Mouse (Mus musculus) left cerebral cortex, adult 8-10 months (tissue): ENCODE results near the gene Fibcd1. TPM values are rescaled to one million over a fixed set of nuclear protein-coding genes. Genes with fewer than 3 reads are reported as not detected.

Experiments
- DNase-seq, 2 experiments: peaks; one replicate each; pipeline ENCODE4 v3.0.0; 2022; ENCODE audit warnings: low spot score in 2 of 2
- total RNA-seq, 4 experiments: library from RNA; stranded (reverse); gene quantifications; 2 replicates each; pipeline ENCODE4 v1.2.4; 2022

Gene Fibcd1
- total RNA-seq, 4 experiments from 2014 or later: 6.9 to 9.0 (median 7.4) TPM

GRCm38 (mm10) chr2:31811086-31811958 lies 34.5 kb downstream of the Fibcd1 start:
- DNase-seq: no peak

DNA sequence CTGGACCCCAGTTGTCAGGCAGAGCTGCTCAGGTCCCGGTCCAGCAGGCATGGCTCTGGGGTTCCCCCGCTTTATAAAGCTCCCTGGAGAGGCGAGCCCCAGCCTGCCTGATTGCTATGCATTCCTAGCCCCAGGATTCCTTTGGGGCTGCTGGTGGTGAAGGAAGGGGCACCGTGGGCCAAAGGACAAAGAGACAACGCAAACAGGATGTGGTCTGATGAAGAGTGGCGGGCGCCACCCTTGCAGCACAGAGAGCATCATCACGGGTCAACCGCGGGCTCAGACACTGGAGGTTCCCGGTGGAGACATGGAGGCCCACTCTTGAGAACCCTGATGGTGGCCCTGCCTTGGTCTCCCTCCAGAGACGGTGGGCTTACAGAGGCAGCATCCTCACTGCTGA lies 35.4 kb downstream of the Fibcd1 start, which contains the start of gene Qrfp:
Qrfp (minus strand) TSS at position 137 of the 400 bp plus-strand sequence.
- no peak for DNase-seq

GRCm38 (mm10) chr2:31809358-31809740 lies 36.5 kb downstream of the Fibcd1 start:
- no peak for DNase-seq

DNA sequence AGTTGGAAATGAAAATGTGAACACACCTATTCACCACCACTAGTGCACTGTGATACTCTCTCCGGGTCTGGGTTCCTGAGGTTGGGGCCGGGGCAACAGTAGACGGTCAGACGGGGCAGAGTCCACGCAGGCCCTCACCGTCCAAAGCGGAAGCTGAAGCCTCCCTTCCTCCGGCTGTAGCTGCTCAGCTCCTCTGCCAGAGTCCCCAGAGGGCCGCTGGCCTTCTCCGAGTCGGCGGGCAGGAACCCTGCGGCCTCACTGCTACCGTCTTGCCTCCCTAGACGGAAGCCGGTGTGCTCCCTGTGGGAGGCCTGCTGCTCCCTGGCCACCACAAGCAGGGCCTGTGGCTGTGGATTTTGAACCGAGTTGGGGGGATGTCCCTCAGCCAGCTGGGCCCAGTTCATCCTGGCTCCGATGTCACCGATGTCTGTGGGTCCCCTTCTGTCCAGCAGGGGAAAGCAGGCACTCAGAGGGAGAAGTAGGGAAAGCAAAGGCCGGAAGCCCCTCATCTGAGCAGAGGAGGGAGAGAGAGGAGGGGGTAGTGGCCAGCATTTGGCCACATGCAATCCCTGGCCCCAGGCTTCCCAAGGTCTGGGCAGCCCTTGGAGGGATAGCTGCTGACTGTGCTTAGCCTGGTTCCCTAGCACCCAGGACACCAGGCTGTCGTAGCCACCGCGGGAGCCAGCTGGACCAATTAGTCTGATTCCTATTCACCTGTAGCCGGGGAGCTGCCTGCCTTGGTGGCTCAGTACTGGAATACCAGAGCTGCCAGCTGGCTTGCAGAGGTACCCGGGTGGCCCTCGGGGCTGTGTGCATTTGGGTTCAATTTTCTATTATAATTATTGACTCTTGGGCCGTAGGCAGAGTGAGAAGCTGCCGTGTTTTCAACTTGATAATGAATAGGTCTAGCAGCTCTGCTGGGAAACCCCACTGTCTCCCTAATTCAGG lies 37.1 kb downstream of the Fibcd1 start:
- DNase-seq: no peak

DNA sequence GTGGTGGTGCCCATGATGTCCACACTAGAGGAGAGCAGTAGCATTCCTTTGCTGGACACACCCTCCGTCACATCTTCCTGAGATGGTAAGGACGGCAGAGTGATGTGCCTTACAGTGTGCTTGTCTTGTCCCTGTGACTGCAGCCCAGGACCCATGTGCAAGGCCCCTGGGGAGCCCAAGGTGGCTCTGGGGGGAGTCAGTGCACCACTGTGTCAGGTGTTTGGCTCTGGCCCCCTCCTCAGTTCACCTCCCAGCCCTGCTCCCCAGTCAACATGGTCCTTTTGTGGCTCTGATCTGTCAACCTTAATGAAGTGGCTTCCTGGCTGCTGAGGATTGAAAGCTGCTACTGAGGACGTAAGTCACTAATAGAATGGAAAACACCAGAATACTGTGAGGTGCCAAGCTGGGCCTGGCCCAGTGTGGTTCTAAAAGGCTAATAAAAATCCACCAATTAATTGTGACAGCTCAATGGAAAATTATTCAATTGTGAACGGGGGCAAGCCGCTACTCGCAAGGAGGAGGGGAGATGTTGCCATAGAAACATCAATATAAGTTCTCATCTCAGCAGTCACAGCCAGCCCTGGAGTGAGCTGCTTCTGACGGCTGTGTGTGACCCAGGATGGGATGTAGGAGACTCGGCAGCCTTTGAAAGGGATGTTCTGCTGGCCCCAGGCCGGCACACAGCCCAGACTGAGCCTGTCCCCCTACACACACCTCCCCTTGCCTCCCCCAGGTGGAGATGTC lies 39.0 kb downstream of the Fibcd1 start:
- DNase-seq: no peak

DNA sequence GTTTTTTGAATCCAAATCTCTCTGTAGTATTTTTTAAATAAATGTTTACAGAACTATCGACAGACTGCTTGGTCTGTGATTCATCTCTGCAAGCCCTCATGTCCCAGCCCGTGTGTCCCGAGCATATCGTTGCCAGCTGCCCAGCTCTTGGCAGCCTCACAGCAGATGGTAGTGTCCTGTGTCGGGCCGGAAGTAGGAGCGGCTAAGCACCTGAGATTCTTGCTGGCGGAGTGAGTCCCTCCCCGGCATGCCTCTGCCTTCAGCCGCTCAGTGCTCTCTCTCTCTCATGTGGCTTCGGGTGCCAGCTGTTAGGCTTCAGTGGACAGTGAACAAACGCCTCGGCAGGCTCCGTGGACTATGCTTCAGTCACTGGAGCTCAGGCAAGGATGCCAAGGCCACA lies 42.3 kb downstream of the Fibcd1 start:
- DNase-seq: no peak

GRCm38 (mm10) chr2:31802811-31803210 lies 43.0 kb downstream of the Fibcd1 start:
- DNase-seq: no peak

GRCm38 (mm10) chr2:31801416-31801815 lies 44.4 kb downstream of the Fibcd1 start:
- DNase-seq: no peak

DNA sequence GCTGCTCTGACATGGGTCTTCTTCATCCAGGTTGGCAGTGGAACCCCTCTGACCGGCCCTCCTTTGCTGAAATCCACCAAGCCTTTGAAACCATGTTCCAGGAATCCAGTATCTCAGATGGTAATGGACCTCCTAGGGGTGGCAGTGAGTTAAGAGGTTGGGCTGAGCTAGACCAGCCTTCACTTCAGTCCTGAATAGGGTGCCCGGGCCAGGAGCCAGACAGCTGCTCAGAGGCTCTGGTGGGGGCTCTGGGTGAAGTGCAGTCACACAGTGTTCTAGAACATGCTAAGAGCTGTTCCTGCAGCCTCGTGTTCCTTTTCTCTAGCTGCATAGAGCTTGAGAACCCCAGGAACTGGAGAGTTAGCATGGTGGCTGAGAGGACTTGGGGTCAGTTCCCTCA lies 48.9 kb downstream of the Fibcd1 start:
- no peak for DNase-seq

DNA sequence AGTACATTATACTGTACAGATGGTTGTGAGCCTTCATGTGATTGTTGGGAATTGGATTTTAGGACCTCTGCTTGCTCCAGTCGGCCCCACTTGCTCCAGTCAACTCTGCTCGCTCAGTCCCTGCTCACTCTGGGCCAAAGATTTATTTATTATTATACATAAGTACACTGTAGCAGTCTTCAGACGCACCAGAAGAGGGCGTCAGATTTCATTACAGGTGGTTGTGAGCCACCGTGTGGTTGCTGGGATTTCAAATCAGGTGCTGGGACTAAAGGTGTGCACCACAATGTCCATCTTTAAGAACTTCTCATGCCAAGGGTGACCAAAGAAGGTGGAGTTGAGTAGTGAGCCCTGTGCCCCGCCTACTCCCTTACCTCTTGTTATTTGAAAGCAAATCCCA lies 53.2 kb downstream of the Fibcd1 start:
- no peak for DNase-seq

- no peak for DNase-seq
These were observed 54.5 kb downstream of the Fibcd1 start for GRCm38 (mm10) chr2:31791260-31791659.

- no peak for DNase-seq
These were observed 55.0 kb downstream of the Fibcd1 start for GRCm38 (mm10) chr2:31790728-31791251.

DNA sequence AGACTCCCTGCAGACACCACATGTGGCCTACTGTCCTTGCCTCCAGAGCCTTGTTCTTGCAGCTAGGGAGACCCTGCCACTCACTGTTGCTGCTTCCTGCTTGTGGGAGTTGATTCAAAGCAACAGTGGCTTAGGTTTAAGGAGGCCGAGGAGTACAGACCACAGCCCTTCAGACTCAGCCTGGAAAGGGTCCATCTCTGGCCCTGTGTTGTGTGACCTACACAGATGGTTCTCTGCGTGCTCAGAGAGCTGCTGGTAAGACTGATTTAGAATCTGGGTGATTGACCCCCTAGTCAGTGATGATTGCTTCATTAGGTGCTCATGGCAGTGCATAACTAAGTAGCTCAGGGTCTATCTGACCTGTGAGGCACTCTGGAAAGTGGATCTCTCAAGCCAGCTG lies 56.6 kb downstream of the Fibcd1 start:
- DNase-seq: no peak

DNA sequence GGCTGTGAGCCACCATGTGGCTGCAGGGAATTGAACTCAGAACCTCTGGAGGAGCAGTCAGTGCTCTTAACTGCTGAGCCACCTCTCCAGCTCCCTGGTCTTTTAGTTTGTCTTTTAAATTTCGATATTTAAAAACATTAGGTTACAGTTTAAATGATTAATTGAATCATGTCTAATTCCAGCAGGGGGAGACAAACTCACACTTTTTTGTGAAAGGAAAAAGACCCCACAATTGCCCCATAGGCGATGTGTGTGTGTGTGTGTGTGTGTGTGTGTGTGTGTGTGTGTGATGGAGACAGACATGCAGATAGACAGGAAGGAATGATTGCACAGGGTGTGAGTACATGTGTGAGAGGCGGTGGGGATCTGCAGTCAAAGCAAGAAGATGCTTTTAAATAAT lies 57.6 kb downstream of the Fibcd1 start:
- DNase-seq: no peak

DNA sequence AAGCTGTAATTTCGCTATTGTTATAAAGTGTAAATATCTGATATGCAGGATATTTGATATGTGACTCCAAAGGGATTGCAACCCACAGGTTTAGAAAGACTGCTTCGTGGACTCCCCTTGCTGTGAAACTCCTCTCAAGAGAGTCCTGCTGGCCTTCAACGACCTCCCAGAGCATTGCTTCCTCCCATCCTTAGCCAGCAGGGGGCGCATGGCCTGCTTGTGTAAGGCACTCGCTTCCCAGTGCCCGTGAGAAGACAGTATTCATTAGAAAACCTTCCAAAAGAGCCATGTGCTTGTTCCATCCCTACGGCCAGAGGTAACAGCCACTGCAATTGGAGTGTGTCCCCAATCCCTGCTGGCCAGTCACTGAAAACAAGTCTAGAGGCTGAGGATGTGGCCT lies 58.8 kb downstream of the Fibcd1 start:
- DNase-seq: peak; percentile 41 to 65

- peak; percentile 53 to 66 for DNase-seq
These were observed 60.7 kb downstream of the Fibcd1 start for GRCm38 (mm10) chr2:31785074-31785473.

GRCm38 (mm10) chr2:31782958-31783602 lies 62.7 kb downstream of the Fibcd1 start:
- DNase-seq: no peak

GRCm38 (mm10) chr2:31779258-31779657 lies 66.5 kb downstream of the Fibcd1 start:
- DNase-seq: no peak

DNA sequence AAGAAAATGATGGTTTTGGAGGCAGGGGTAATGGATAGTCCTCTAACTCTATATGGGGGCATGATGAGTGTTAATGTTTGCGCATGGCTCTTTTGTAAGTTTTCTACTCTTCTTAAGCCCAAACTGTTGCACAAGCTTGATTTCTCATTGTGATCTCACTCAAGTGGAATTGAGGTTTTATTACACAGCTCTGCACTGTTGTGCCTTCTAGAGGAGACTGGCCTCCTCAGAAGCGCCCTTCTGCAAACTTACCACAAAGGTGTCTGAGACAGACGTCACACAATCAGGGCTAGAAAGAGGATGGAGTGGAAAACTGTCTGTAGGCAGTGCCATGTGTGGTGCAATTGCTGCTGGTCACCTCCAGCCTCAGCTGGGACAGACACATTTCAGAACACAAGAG lies 69.3 kb downstream of the Fibcd1 start:
- no peak for DNase-seq

DNA sequence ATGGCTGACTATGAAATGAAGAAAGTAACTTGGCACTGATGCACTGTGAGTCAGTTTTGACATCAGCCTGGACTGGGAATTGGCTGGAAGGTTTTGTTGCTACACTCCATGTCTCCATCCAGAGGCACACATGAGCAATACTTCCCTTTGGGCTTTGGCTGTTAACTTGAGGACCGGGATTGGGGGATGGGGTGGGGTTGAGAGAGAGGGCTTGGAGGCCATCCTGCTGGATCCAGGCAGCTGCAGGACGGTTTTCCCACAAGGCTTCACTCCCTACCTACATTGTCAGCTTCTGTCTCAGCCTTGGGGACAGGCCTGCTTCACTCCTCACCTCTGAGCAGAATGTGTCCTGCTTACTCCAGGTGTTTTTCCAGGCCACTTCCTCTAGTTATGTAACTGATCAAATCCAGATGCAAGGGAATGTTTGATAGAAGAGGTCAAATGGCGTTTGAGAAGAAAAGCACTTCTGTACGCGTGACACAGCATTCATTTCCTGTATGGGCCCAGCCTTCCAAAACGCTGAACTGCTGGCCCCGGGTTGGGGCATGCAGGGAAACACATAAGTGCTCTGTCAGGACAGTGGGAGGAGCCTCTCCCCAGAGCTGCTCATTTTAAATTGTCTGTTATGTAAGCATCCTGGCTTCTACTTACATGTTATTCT lies 74.9 kb downstream of the Fibcd1 start:
- no peak for DNase-seq
